Mouse (Mus musculus) heart, postnatal 0 days (tissue): Measurements from ENCODE around the gene Orm3. TPM values are rescaled to one million over a fixed set of nuclear protein-coding genes. Genes with fewer than 3 reads are reported as not detected.

ENCODE experiments used
- ATAC-seq: fragments of 200-750 bp; cut with Nextera tagmentation; 2 replicates; pipeline ENCODE4 v1.8.0; 2017; ENCODE audit warnings: low read depth, moderate number of reproducible peaks, moderate library complexity; ENCODE audit not compliant: insufficient read depth
- DNase-seq: peaks from one replicate; pipeline ENCODE4 v3.0.0-alpha.2; 2016; ENCODE audit warnings: low spot score
- H3K27ac ChIP-seq: fragments of 300-500 bp; sonication (generic); 2 replicates; pipeline ENCODE4 v1.5.1; 2014; ENCODE audit warnings: low read depth, mild to moderate bottlenecking
- H3K27me3 ChIP-seq: fragments of 300-500 bp; sonication (generic); 2 replicates; pipeline ENCODE4 v1.6.1; 2014; ENCODE audit warnings: low read length, mixed read lengths; ENCODE audit not compliant: control insufficient read depth, insufficient read depth
- H3K36me3 ChIP-seq: fragments of 300-500 bp; sonication (generic); replicated peaks from 2 replicates; pipeline ENCODE4 v1.6.1; 2014; ENCODE audit warnings: low read length, mixed read lengths; ENCODE audit not compliant: control insufficient read depth, insufficient read depth
- H3K4me1 ChIP-seq: fragments of 300-500 bp; sonication (generic); 2 replicates; pipeline ENCODE4 v1.6.1; 2014; ENCODE audit warnings: antibody characterized with exemption; ENCODE audit not compliant: control insufficient read depth, insufficient read depth
- H3K4me2 ChIP-seq: fragments of 300-500 bp; sonication (generic); 2 replicates; pipeline ENCODE4 v1.6.1; 2014; ENCODE audit warnings: low read depth, mild to moderate bottlenecking, low read length, moderate library complexity
- H3K4me3 ChIP-seq: fragments of 300-500 bp; sonication (generic); 2 replicates; pipeline ENCODE4 v1.5.1; 2014; ENCODE audit warnings: low read depth, low read length
- H3K9ac ChIP-seq: fragments of 300-500 bp; sonication (generic); replicated peaks from 2 replicates; pipeline ENCODE4 v1.6.1; 2014; ENCODE audit warnings: low read depth, low read length, mixed read lengths
- H3K9me3 ChIP-seq: fragments of 300-500 bp; sonication (generic); replicated peaks from 2 replicates; pipeline ENCODE4 v1.6.1; 2016; ENCODE audit warnings: low read length; ENCODE audit not compliant: control insufficient read depth
- CTCF ChIP-seq: IDR thresholded peaks from 2 replicates; pipeline ENCODE4 v1.5.1; 2016; ENCODE audit warnings: antibody characterized with exemption, control low read depth, low read depth
- EP300 ChIP-seq: IDR thresholded peaks from 2 replicates; pipeline ENCODE4 v1.6.1; 2016; ENCODE audit warnings: antibody characterized with exemption, low read depth
- WGBS: fragments of 180-500 bp; shearing (Covaris S2); extraction: QIAGEN DNeasy Blood & Tissue Kit; methylation state at CpG from one replicate; pipeline ENCODE4 v1.1.7; 2014; 5-methylcytosine and 5-hydroxymethylcytosine counted together
- polyA plus RNA-seq: library from polyadenylated mRNA; unstranded; fragments of >200 nt; fragmentation: Nextera tagmentation; extraction: Ambion mirVana; gene quantifications from 2 replicates; pipeline ENCODE4 v1.2.1, GENCODE M21; 2015
- total RNA-seq: library from RNA; depleted of rRNA; stranded (reverse); fragments of >200 nt; gene quantifications from 2 replicates; pipeline ENCODE4 v1.2.3, GENCODE M21; 2014; ENCODE audit warnings: low replicate concordance; rRNA removed

Orm3 gene
- total and polyA plus RNA-seq, 2 experiments from 2014 or later: not detected

DNA sequence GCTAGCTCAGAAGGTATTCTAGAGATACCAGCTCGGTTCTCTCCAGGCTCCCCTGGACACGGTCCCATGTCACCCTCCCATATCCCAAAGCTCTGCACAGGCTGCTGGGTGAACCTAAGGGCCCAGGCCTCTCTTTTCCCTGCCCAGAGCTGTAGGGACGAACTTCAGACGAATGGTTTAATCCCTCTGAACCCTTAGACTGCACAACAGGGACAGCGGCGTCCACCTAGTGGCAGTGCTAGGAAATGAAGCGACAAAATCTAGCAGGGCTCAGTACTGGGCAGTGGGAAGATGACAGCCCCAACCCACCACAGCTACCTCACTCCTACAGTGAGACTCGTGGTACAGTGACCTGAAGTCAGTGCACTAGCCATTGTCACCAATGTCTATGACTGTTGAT, 52.7 kb downstream of the Orm3 start:
- Histone ChIP-seq H3K27me3 (0 out of 2 replicates have a peak, but pooled peaks cover 3% of the 10 kb centered on the region), H3K4me1 (peaks cover 14% of the 10 kb centered on the region; the same call in 1 of the 2 replicates), H3K36me3 (no peaks in the 10 kb centered on the region), H3K4me3 (no peak overlapping the region), H3K4me2 (peak overlapping the region; percentile 91; the same call in 1 of the 2 replicates), H3K27ac (0 out of 2 replicates have a peak overlapping the region, but pooled peaks have one; percentile 18), H3K9me3 (no peaks in the 10 kb centered on the region), H3K9ac (no peak overlapping the region)
- TF ChIP-seq CTCF (peak; percentile 87), EP300 (no peak)
- DNase-seq (no peak), ATAC-seq (peak; percentile 58)
- 6% methylated on average over 8 of the region's 8 CpGs for WGBS

Other genes with a start within 250 kb of the Orm3 start
- gene Ambp, start 201.4 kb upstream of the Orm3 start, total RNA-seq: not detected in 2 replicates
- gene Ambp, start 201.4 kb upstream of the Orm3 start, polyA plus RNA-seq: 0.12 TPM in 1 of 2 replicates, not detected in the other
- not detected in 2 replicates for gene Kif12, start 184.0 kb upstream of the Orm3 start, total RNA-seq
- gene Kif12, start 184.0 kb upstream of the Orm3 start, polyA plus RNA-seq: not detected in 2 replicates
- 5.9 and 8.2 TPM in 2 replicates for gene Col27a1, start 142.2 kb upstream of the Orm3 start, total RNA-seq
- gene Col27a1, start 142.2 kb upstream of the Orm3 start, polyA plus RNA-seq: 0.92 and 1.2 TPM in 2 replicates
- gene Orm1, start 11.6 kb upstream of the Orm3 start, total RNA-seq: not detected in 2 replicates
- not detected in 2 replicates for gene Orm1, start 11.6 kb upstream of the Orm3 start, polyA plus RNA-seq
- not detected in 2 replicates for gene Orm2, start 6.3 kb downstream of the Orm3 start, total RNA-seq
- gene Orm2, start 6.3 kb downstream of the Orm3 start, polyA plus RNA-seq: not detected in 2 replicates
- gene Akna, start 47.2 kb downstream of the Orm3 start, total RNA-seq: 4.1 and 5.5 TPM in 2 replicates
- gene Akna, start 47.2 kb downstream of the Orm3 start, polyA plus RNA-seq: 1.3 and 1.4 TPM in 2 replicates
- 5.5 and 7.6 TPM in 2 replicates for gene Whrn, start 139.8 kb downstream of the Orm3 start, total RNA-seq
- 1.3 and 1.7 TPM in 2 replicates for gene Whrn, start 139.8 kb downstream of the Orm3 start, polyA plus RNA-seq
- gene Atp6v1g1, start 188.6 kb downstream of the Orm3 start, total RNA-seq: 120 and 148 TPM in 2 replicates
- 278 and 279 TPM in 2 replicates for gene Atp6v1g1, start 188.6 kb downstream of the Orm3 start, polyA plus RNA-seq
- gene Tmem268, start 202.6 kb downstream of the Orm3 start, total RNA-seq: 5.2 and 10.0 TPM in 2 replicates
- 4.6 and 4.7 TPM in 2 replicates for gene Tmem268, start 202.6 kb downstream of the Orm3 start, polyA plus RNA-seq
- gene Gm11213, start 249.1 kb downstream of the Orm3 start, total RNA-seq: not detected in 2 replicates
- not detected in 2 replicates for gene Gm11213, start 249.1 kb downstream of the Orm3 start, polyA plus RNA-seq